Mouse (Mus musculus): ENCODE data around the gene Taf10. TPM values are rescaled to one million over a fixed set of nuclear protein-coding genes. Genes with fewer than 3 reads are reported as not detected.

Taf10 gene
- polyA plus RNA-seq, 1 experiment from 2014 or later = 167 TPM

DNA sequence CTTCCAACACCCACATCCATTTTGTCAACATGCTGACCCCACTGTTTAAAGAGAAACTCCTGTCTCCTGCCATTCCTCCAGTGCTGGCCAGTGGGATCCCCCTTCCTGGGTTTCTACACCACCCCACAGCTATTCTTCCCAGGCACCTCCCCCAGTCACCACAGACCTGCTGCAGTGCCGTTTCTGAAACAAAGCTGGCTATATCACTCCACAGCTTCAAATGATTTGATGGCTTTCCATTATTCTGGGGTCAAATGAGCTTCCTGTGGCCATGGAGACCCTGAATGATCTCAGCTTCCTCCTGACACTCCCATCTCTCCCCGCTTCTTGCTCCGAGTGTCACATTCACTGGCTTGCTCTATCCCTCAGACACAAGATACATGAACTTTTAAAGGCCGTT, 40.4 kb upstream of the Taf10 start:
- Histone ChIP-seq H3K9ac (ENCODE audit: low read depth, low read length) (no peak overlapping the region), H3K9me3 (replicated peaks; ENCODE audit: low read length) (no peaks in the 10 kb centered on the region), H3K27me3 (ENCODE audit: insufficient read depth, low read length) (no peaks in the 10 kb centered on the region), H3K4me2 (ENCODE audit: low read length) (0 out of 2 replicates have a peak overlapping the region, but pooled peaks have one; percentile 13), H3K4me1 (replicated peaks; ENCODE audit: insufficient read depth, low read length) (peaks cover 12% of the 10 kb centered on the region), H3K4me3 (replicated peaks; ENCODE audit: low read depth, low read length) (no peak overlapping the region), H3K36me3 (ENCODE audit: insufficient read depth, low read length) (0 out of 2 replicates have a peak, but pooled peaks cover 4% of the 10 kb centered on the region), H3K27ac (no peak overlapping the region)
- ATAC-seq (replicated peaks; ENCODE audit: low FRiP score, low read depth) (no peak), DNase-seq (ENCODE audit: low spot score) (peak; percentile 71)
- 22% methylated on average over 4 of the region's 4 CpGs for WGBS
- TF ChIP-seq CTCF (IDR thresholded peaks at IDR 0.05; ENCODE audit: low read depth) = no peak

DNA sequence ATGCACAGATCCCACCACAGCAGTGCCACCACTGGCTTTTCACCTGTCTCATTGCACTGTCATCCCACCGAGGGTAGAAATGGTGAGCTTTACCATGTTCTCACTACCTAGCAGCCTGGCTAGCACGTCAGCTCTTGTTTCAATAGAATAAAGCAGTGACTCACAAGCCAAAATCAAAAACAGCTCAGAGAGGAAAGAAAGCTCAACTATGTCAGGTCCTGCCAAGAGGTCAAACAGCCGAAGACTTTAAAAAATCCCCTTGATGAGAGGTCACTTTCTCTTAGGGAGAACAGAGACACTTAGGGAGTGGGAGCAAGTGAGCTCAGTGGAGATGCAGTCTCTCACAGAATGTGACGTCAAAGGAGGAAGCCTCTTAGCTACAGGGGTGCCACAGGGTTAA, 39.7 kb upstream of the Taf10 start:
- Histone ChIP-seq H3K27ac (no peak overlapping the region), H3K27me3 (ENCODE audit: insufficient read depth, low read length) (no peaks in the 10 kb centered on the region), H3K9ac (ENCODE audit: low read depth, low read length) (no peak overlapping the region), H3K36me3 (ENCODE audit: insufficient read depth, low read length) (0 out of 2 replicates have a peak, but pooled peaks cover 4% of the 10 kb centered on the region), H3K9me3 (replicated peaks; ENCODE audit: low read length) (no peaks in the 10 kb centered on the region), H3K4me1 (replicated peaks; ENCODE audit: insufficient read depth, low read length) (peaks cover 18% of the 10 kb centered on the region), H3K4me2 (ENCODE audit: low read length) (0 out of 2 replicates have a peak overlapping the region, but pooled peaks have one; percentile 13), H3K4me3 (replicated peaks; ENCODE audit: low read depth, low read length) (no peak overlapping the region)
- DNase-seq (ENCODE audit: low spot score) = no peak
- no peak for ATAC-seq (replicated peaks; ENCODE audit: low FRiP score, low read depth)
- WGBS = 33% methylated on average over 4 of the region's 4 CpGs
- no peak for TF ChIP-seq CTCF (IDR thresholded peaks at IDR 0.05; ENCODE audit: low read depth)

- ATAC-seq (replicated peaks; ENCODE audit: low FRiP score, low read depth) (peak; percentile 73), DNase-seq (ENCODE audit: low spot score) (peak; percentile 68)
- Histone ChIP-seq H3K4me3 (replicated peaks; ENCODE audit: low read depth, low read length) (no peak overlapping the region), H3K9me3 (replicated peaks; ENCODE audit: low read length) (no peaks in the 10 kb centered on the region), H3K4me1 (replicated peaks; ENCODE audit: insufficient read depth, low read length) (peaks cover 34% of the 10 kb centered on the region), H3K36me3 (ENCODE audit: insufficient read depth, low read length) (0 out of 2 replicates have a peak, but pooled peaks cover 4% of the 10 kb centered on the region), H3K27ac (peak overlapping the region; percentile 87), H3K9ac (ENCODE audit: low read depth, low read length) (0 out of 2 replicates have a peak overlapping the region, but pooled peaks have one; percentile 23), H3K27me3 (ENCODE audit: insufficient read depth, low read length) (no peaks in the 10 kb centered on the region), H3K4me2 (ENCODE audit: low read length) (peak overlapping the region; percentile 35)
- no peak for TF ChIP-seq CTCF (IDR thresholded peaks at IDR 0.05; ENCODE audit: low read depth)
- 8% methylated on average over 4 of the region's 4 CpGs for WGBS
Measured at GRCm38 (mm10) chr7:105778553-105779265, 34.5 kb upstream of the Taf10 start.

- H3K4me3 ChIP-seq (replicated peaks; ENCODE audit: low read depth, low read length) = peak overlapping the region; percentile 1; the same call in 1 of the 2 replicates
- H3K36me3 ChIP-seq (ENCODE audit: insufficient read depth, low read length) = 0 out of 2 replicates have a peak, but pooled peaks cover 4% of the 10 kb centered on the region
- ATAC-seq (replicated peaks; ENCODE audit: low FRiP score, low read depth) (peak; percentile 74), DNase-seq (ENCODE audit: low spot score) (peak; percentile 87)
- peak overlapping the region; percentile 87 for H3K27ac ChIP-seq
- H3K4me2 ChIP-seq (ENCODE audit: low read length) = peak overlapping the region; percentile 35
- no peaks in the 10 kb centered on the region for H3K9me3 ChIP-seq (replicated peaks; ENCODE audit: low read length)
- H3K4me1 ChIP-seq (replicated peaks; ENCODE audit: insufficient read depth, low read length) = peaks cover 36% of the 10 kb centered on the region
- TF ChIP-seq CTCF (IDR thresholded peaks at IDR 0.05; ENCODE audit: low read depth) = no peak
- 14% methylated on average over 13 of the region's 13 CpGs for WGBS
- H3K27me3 ChIP-seq (ENCODE audit: insufficient read depth, low read length) = no peaks in the 10 kb centered on the region
- 0 out of 2 replicates have a peak overlapping the region, but pooled peaks have one; percentile 23 for H3K9ac ChIP-seq (ENCODE audit: low read depth, low read length)
Measured at GRCm38 (mm10) chr7:105777797-105778552, 33.8 kb upstream of the Taf10 start.

GRCm38 (mm10) chr7:105777316-105777715, 33.2 kb upstream of the Taf10 start:
- DNase-seq (ENCODE audit: low spot score) (no peak), ATAC-seq (replicated peaks; ENCODE audit: low FRiP score, low read depth) (no peak)
- 89% methylated on average over 1 of the region's 1 CpGs for WGBS
- no peak overlapping the region for H3K4me3 ChIP-seq (replicated peaks; ENCODE audit: low read depth, low read length)
- TF ChIP-seq CTCF (IDR thresholded peaks at IDR 0.05; ENCODE audit: low read depth) = no peak
- H3K27me3 ChIP-seq (ENCODE audit: insufficient read depth, low read length) = no peaks in the 10 kb centered on the region
- no peaks in the 10 kb centered on the region for H3K9me3 ChIP-seq (replicated peaks; ENCODE audit: low read length)
- peaks cover 9% of the 10 kb centered on the region; the same call in 1 of the 2 replicates for H3K36me3 ChIP-seq (ENCODE audit: insufficient read depth, low read length)
- peak overlapping the region; percentile 87 for H3K27ac ChIP-seq
- H3K9ac ChIP-seq (ENCODE audit: low read depth, low read length) = no peak overlapping the region
- H3K4me1 ChIP-seq (replicated peaks; ENCODE audit: insufficient read depth, low read length) = peaks cover 36% of the 10 kb centered on the region
- H3K4me2 ChIP-seq (ENCODE audit: low read length) = peak overlapping the region; percentile 35

GRCm38 (mm10) chr7:105776026-105776425, 31.9 kb upstream of the Taf10 start:
- Histone ChIP-seq H3K9me3 (replicated peaks; ENCODE audit: low read length) (no peaks in the 10 kb centered on the region), H3K4me2 (ENCODE audit: low read length) (no peak overlapping the region), H3K9ac (ENCODE audit: low read depth, low read length) (no peak overlapping the region), H3K27me3 (ENCODE audit: insufficient read depth, low read length) (no peaks in the 10 kb centered on the region), H3K27ac (no peak overlapping the region), H3K36me3 (ENCODE audit: insufficient read depth, low read length) (peaks cover 13% of the 10 kb centered on the region; the same call in 1 of the 2 replicates), H3K4me3 (replicated peaks; ENCODE audit: low read depth, low read length) (no peak overlapping the region), H3K4me1 (replicated peaks; ENCODE audit: insufficient read depth, low read length) (peaks cover 36% of the 10 kb centered on the region)
- TF ChIP-seq CTCF (IDR thresholded peaks at IDR 0.05; ENCODE audit: low read depth) = no peak
- WGBS = 76% methylated on average over 2 of the region's 2 CpGs
- ATAC-seq (replicated peaks; ENCODE audit: low FRiP score, low read depth) (no peak), DNase-seq (ENCODE audit: low spot score) (no peak)

All from kidney, postnatal 0 days (tissue).